ENCODE assay signal across 16 mouse cellular contexts in genomic region chr12:110697457-110697856, GRCm38 (mm10). TPM values are rescaled to one million over a fixed set of nuclear protein-coding genes. Genes with fewer than 3 reads are reported as not detected.
A peak's percentile ranks its signal among the peaks of the same experiment; 100 is the strongest.
DNase-seq lines count a peak whose midpoint lies in the region; ATAC-seq and TF ChIP-seq lines count a peak whose summit lies in the region.
"Had no signal": no experiment of that assay in that cellular context is flagged by ENCODE, and none has a peak within 500 bp of the region (broad histone marks: within the 10 kb centered on the region; RNA-seq: fewer than 3 reads in every experiment).

No protein-coding gene starts in this region.

- TF ChIP-seq RAD21 in MEL (IDR thresholded peaks at IDR 0.05; ENCODE audit: low read depth, low read length) = no peak

- no peak for DNase-seq in heart, adult 18-20 months
- no peak for DNase-seq in lung, postnatal 36 days
- DNase-seq in MEL (ENCODE audit: low read depth, low spot score) = peak; percentile 72
- DNase-seq in thymus, postnatal 14 days = no peak
- DNase-seq: adrenal gland, postnatal 10 days; cerebellum, postnatal 14 days; forebrain, postnatal 0 days; kidney, adult 18-20 months; lung, postnatal 10 days had no signal

- TF ChIP-seq EP300 in MEL (IDR thresholded peaks at IDR 0.05; ENCODE audit: low read depth in 1 of 2, low read length in 2 of 2) = peak in 1 of 2 experiments; percentile 71; a peak in 2 of 4 replicates

- H3K4me1 ChIP-seq in heart, embryonic 11.5 days (ENCODE audit: control insufficient read depth, insufficient read depth, low read length) = peaks cover 24% of the 10 kb centered on the region
- H3K4me1 ChIP-seq in lung, embryonic 15.5 days = peaks cover 27% of the 10 kb centered on the region
- peaks cover 13 to 46% of the 10 kb centered on the region in 2 experiments for H3K4me1 ChIP-seq in MEL (ENCODE audit: control insufficient read depth in 1 of 2, insufficient read depth in 2 of 2, low read length in 2 of 2)
- H3K4me1 ChIP-seq in neural tube, embryonic 15.5 days = peaks cover 18% of the 10 kb centered on the region

- no peaks in the 10 kb centered on the region for H3K27me3 ChIP-seq in heart, embryonic 11.5 days (ENCODE audit: control insufficient read depth, insufficient read depth, low read length)
- H3K27me3 ChIP-seq in lung, embryonic 15.5 days = no peaks in the 10 kb centered on the region
- no peaks in the 10 kb centered on the region for H3K27me3 ChIP-seq in MEL (ENCODE audit: control insufficient read depth in 1 of 2, insufficient read depth in 2 of 2, low read length in 2 of 2)
- no peaks in the 10 kb centered on the region; the same call in 1 of the 2 replicates for H3K27me3 ChIP-seq in neural tube, embryonic 15.5 days (replicated peaks)
- H3K27me3 ChIP-seq: embryonic facial prominence, embryonic 13.5 days; midbrain, embryonic 13.5 days had no signal

- no peaks in the 10 kb centered on the region for H3K9me3 ChIP-seq in heart, embryonic 11.5 days (replicated peaks; ENCODE audit: control insufficient read depth, low read length)
- H3K9me3 ChIP-seq in lung, embryonic 15.5 days = no peaks in the 10 kb centered on the region
- H3K9me3 ChIP-seq in MEL (replicated peaks; ENCODE audit: insufficient read depth, low read length) = no peaks in the 10 kb centered on the region
- no peaks in the 10 kb centered on the region for H3K9me3 ChIP-seq in neural tube, embryonic 15.5 days (replicated peaks)
- H3K9me3 ChIP-seq: embryonic facial prominence, embryonic 13.5 days; midbrain, embryonic 13.5 days had no signal

- no peak overlapping the region for H3K9ac ChIP-seq in heart, embryonic 11.5 days (ENCODE audit: low read depth, low read length)
- no peak overlapping the region for H3K9ac ChIP-seq in lung, embryonic 15.5 days
- peak overlapping the region; percentile 100 for H3K9ac ChIP-seq in MEL (ENCODE audit: control insufficient read depth, low read depth, low read length, poor library complexity, severe bottlenecking)
- H3K9ac ChIP-seq in neural tube, embryonic 15.5 days (replicated peaks) = no peak overlapping the region

- ATAC-seq in heart, embryonic 11.5 days (replicated peaks; ENCODE audit: insufficient number of reproducible peaks, low FRiP score, low TSS enrichment) = no peak
- ATAC-seq in lung, embryonic 15.5 days (ENCODE audit: borderline replicate concordance, extremely low read depth, low FRiP score, low TSS enrichment) = no peak
- ATAC-seq in neural tube, embryonic 15.5 days (ENCODE audit: low FRiP score) = no peak

- peaks cover 9% of the 10 kb centered on the region; the same call in 1 of the 2 replicates for H3K36me3 ChIP-seq in heart, embryonic 11.5 days (ENCODE audit: control insufficient read depth, insufficient read depth, low read length)
- H3K36me3 ChIP-seq in lung, embryonic 15.5 days = peaks cover 19% of the 10 kb centered on the region
- H3K36me3 ChIP-seq in MEL (ENCODE audit: control insufficient read depth in 1 of 2, insufficient read depth in 2 of 2, low read length in 2 of 2) = peaks cover 9 to 50% of the 10 kb centered on the region in 2 experiments
- peaks cover 16% of the 10 kb centered on the region for H3K36me3 ChIP-seq in neural tube, embryonic 15.5 days

- H3K4me3 ChIP-seq in heart, embryonic 11.5 days (ENCODE audit: low read depth, low read length) = no peak overlapping the region
- no peak overlapping the region for H3K4me3 ChIP-seq in lung, embryonic 15.5 days
- H3K4me3 ChIP-seq in MEL (ENCODE audit: control insufficient read depth in 1 of 2, insufficient read depth in 1 of 2, low read depth in 2 of 2, low read length in 2 of 2) = peak overlapping the region; percentile 59 to 82
- no peak overlapping the region for H3K4me3 ChIP-seq in neural tube, embryonic 15.5 days (replicated peaks)

- TF ChIP-seq POLR2A in MEL (IDR thresholded peaks at IDR 0.05; ENCODE audit: control insufficient read depth in 1 of 2, insufficient read depth in 1 of 2, low read depth in 1 of 2, low read length in 2 of 2, poor library complexity in 1 of 2) = no peak

- no peak overlapping the region for H3K27ac ChIP-seq in heart, embryonic 11.5 days (ENCODE audit: low read depth, low read length)
- no peak overlapping the region for H3K27ac ChIP-seq in lung, embryonic 15.5 days
- peak overlapping the region; percentile 99 for H3K27ac ChIP-seq in MEL (ENCODE audit: control insufficient read depth, low read depth, low read length)
- no peak overlapping the region for H3K27ac ChIP-seq in neural tube, embryonic 15.5 days (replicated peaks)

- WGBS in heart, embryonic 11.5 days (ENCODE audit: insufficient replicate concordance) = 58% methylated on average over 5 of the region's 5 CpGs
- 61% methylated on average over 5 of the region's 5 CpGs for WGBS in lung, embryonic 15.5 days
- WGBS in neural tube, embryonic 15.5 days = 81% methylated on average over 5 of the region's 5 CpGs

- TF ChIP-seq CTCF in MEL (IDR thresholded peaks at IDR 0.05 in 2 of 3, conservative IDR thresholded peaks at IDR 0.05 in 1 of 3; ENCODE audit: control insufficient read depth in 1 of 3, insufficient read depth in 1 of 3, low read depth in 2 of 3, low read length in 3 of 3, poor library complexity in 1 of 3, severe bottlenecking in 1 of 3) = no peak

- H3K4me2 ChIP-seq in heart, embryonic 11.5 days = peak overlapping the region; percentile 88; the same call in 1 of the 2 replicates
- H3K4me2 ChIP-seq in lung, embryonic 15.5 days = 0 out of 2 replicates have a peak overlapping the region, but pooled peaks have one; percentile 74
- peak overlapping the region; percentile 86 for H3K4me2 ChIP-seq in neural tube, embryonic 15.5 days

- H3K79me2 ChIP-seq in MEL (ENCODE audit: control insufficient read depth, insufficient read depth, low read length, poor library complexity) = peaks cover 34% of the 10 kb centered on the region

TF ChIP-seq in MEL, 35 proteins besides CTCF, POLR2A, EP300 and RAD21 (continues in another document):
- TF ChIP-seq MAFK (IDR thresholded peaks at IDR 0.05; ENCODE audit: borderline replicate concordance, low read depth, low read length) = peak; percentile 79
- TF ChIP-seq MAZ (IDR thresholded peaks at IDR 0.05; ENCODE audit: low read depth, low read length) = 0 out of 2 replicates have a peak, but pooled peaks have one; percentile 18
- TF ChIP-seq KAT2A (conservative IDR thresholded peaks at IDR 0.05; ENCODE audit: low read depth, low read length) = no peak; the same call in 1 of the 2 replicates
- TF ChIP-seq ETS1 (IDR thresholded peaks at IDR 0.05; ENCODE audit: low read depth, low read length) = peak; percentile 60; the same call in 1 of the 2 replicates
- TF ChIP-seq E2F4 (IDR thresholded peaks at IDR 0.05; ENCODE audit: borderline replicate concordance, low read depth, low read length) = no peak
- TF ChIP-seq SMC3 (IDR thresholded peaks at IDR 0.05; ENCODE audit: low read depth, low read length) = no peak
- TF ChIP-seq HCFC1 (IDR thresholded peaks at IDR 0.05; ENCODE audit: low read depth, low read length) = peak; percentile 58; the same call in 1 of the 2 replicates
- no peak for TF ChIP-seq ZNF384 (IDR thresholded peaks at IDR 0.05; ENCODE audit: low read depth, low read length)
- peak; percentile 10; the same call in 1 of the 2 replicates for TF ChIP-seq MYC (IDR thresholded peaks at IDR 0.05; ENCODE audit: low read depth, low read length)
- 0 out of 2 replicates have a peak, but pooled peaks have one; percentile 19 for TF ChIP-seq RCOR1 (IDR thresholded peaks at IDR 0.05; ENCODE audit: low read depth, low read length)
- peak; percentile 97 for TF ChIP-seq TBP (IDR thresholded peaks at IDR 0.05; ENCODE audit: low read depth, low read length)
- no peak for TF ChIP-seq JUND (IDR thresholded peaks at IDR 0.05; ENCODE audit: low read depth, low read length)
- 0 out of 2 replicates have a peak, but pooled peaks have one; percentile 13 for TF ChIP-seq BHLHE40 (IDR thresholded peaks at IDR 0.05; ENCODE audit: borderline replicate concordance, low read depth, low read length)
- TF ChIP-seq ELF1 (IDR thresholded peaks at IDR 0.05; ENCODE audit: low read depth, low read length) = peak; percentile 74
- 0 out of 2 replicates have a peak, but pooled peaks have one; percentile 50 for TF ChIP-seq MXI1 (IDR thresholded peaks at IDR 0.05; ENCODE audit: low read depth, low read length)
- no peak for TF ChIP-seq GABPA (IDR thresholded peaks at IDR 0.05; ENCODE audit: low read depth, low read length)
- TF ChIP-seq SIN3A (IDR thresholded peaks at IDR 0.05; ENCODE audit: low read length) = peak; percentile 73
- peak; percentile 35; the same call in 1 of the 2 replicates for TF ChIP-seq GATA1 (IDR thresholded peaks at IDR 0.05; ENCODE audit: low read depth, low read length)

RNA-seq across cellular contexts. Expression of gene Hsp90aa1, which starts 5.1 kb away (rescaled TPM):
- polyA plus RNA-seq in heart, embryonic 11.5 days (2014; fragmentation: Nextera tagmentation; extraction: Ambion mirVana) = 729 and 869 TPM in 2 replicates
- total RNA-seq in heart, adult 18-20 months (2021) = 100 to 1,000 TPM; 261 to 408 TPM
- 825 and 899 TPM in 2 replicates for polyA plus RNA-seq in lung, embryonic 15.5 days (2015; fragmentation: Nextera tagmentation; extraction: Ambion mirVana)
- total RNA-seq in MEL (2012; rRNA removed) = 1,509 and 1,517 TPM in 2 replicates
- 1,000 to 10,000 TPM in 1 of 2 experiments, 100 to 1,000 TPM in 1; 913 to 1,471 TPM for polyA plus RNA-seq in MEL (2012; ENCODE audit: insufficient read depth in 1 of 2, insufficient read length in 2 of 2, low read depth in 1 of 2, low replicate concordance in 2 of 2, missing spikeins in 1 of 2)
- polyA plus RNA-seq in neural tube, embryonic 15.5 days (2015; fragmentation: Nextera tagmentation; extraction: Ambion mirVana) = 1,438 and 1,488 TPM in 2 replicates

RNA-seq across cellular contexts. Expression of gene 1700001K19Rik, which starts 15.0 kb away (rescaled TPM):
- 0.23 TPM in 1 of 2 replicates, not detected in the other for polyA plus RNA-seq in heart, embryonic 11.5 days (2014; fragmentation: Nextera tagmentation; extraction: Ambion mirVana)
- total RNA-seq in heart, adult 18-20 months (2021) = not detected
- not detected in 2 replicates for polyA plus RNA-seq in lung, embryonic 15.5 days (2015; fragmentation: Nextera tagmentation; extraction: Ambion mirVana)
- total RNA-seq in MEL (2012; rRNA removed) = not detected in 2 replicates
- polyA plus RNA-seq in MEL (2012; ENCODE audit: insufficient read depth in 1 of 2, insufficient read length in 2 of 2, low read depth in 1 of 2, low replicate concordance in 2 of 2, missing spikeins in 1 of 2) = under 1 TPM in 1 of 2 experiments, not detected in 1; 0.29 TPM
- polyA plus RNA-seq in neural tube, embryonic 15.5 days (2015; fragmentation: Nextera tagmentation; extraction: Ambion mirVana) = 0.17 TPM in 1 of 2 replicates, not detected in the other
- total RNA-seq: adrenal gland, postnatal 10 days; forebrain, postnatal 0 days; layer of hippocampus, adult 18-20 months had no signal
- polyA plus RNA-seq: embryonic facial prominence, embryonic 13.5 days; forebrain, postnatal 0 days; thymus, postnatal 0 days had no signal

RNA-seq across cellular contexts. Expression of gene Wdr20, which starts 40.3 kb away (rescaled TPM):
- polyA plus RNA-seq in heart, embryonic 11.5 days (2014; fragmentation: Nextera tagmentation; extraction: Ambion mirVana) = 15.2 and 17.1 TPM in 2 replicates
- 10 to 100 TPM; 31.0 to 32.1 TPM for total RNA-seq in heart, adult 18-20 months (2021)
- 21.3 and 23.5 TPM in 2 replicates for polyA plus RNA-seq in lung, embryonic 15.5 days (2015; fragmentation: Nextera tagmentation; extraction: Ambion mirVana)
- total RNA-seq in MEL (2012; rRNA removed) = 21.9 and 25.8 TPM in 2 replicates
- polyA plus RNA-seq in MEL (2012; ENCODE audit: insufficient read depth in 1 of 2, insufficient read length in 2 of 2, low read depth in 1 of 2, low replicate concordance in 2 of 2, missing spikeins in 1 of 2) = 10 to 100 TPM in 1 of 2 experiments, not detected in 1; 18.8 TPM
- 23.2 and 24.2 TPM in 2 replicates for polyA plus RNA-seq in neural tube, embryonic 15.5 days (2015; fragmentation: Nextera tagmentation; extraction: Ambion mirVana)

Comparison
In these comparisons a context has a peak if more than half of its experiments do, and no peak if none do; other contexts are left out.
1. H3K4me3 ChIP-seq: peak in MEL (2 of 2); none in heart, embryonic 11.5 days (single experiment), lung, embryonic 15.5 days (single experiment) and neural tube, embryonic 15.5 days (single experiment).
2. Peak in every context shown above with its lines, with median percentiles within 50 percentile points of each other: H3K4me2 ChIP-seq.